Mouse (Mus musculus) MEL (cell line): ENCODE measurements around the gene Helt. TPM values are rescaled to one million over a fixed set of nuclear protein-coding genes. Genes with fewer than 3 reads are reported as not detected.

Experiments used
- DNase-seq: peaks from one replicate; pipeline ENCODE4 v3.0.0; 2011; ENCODE audit warnings: low read depth, low spot score
- H3K27ac ChIP-seq: 2 replicates; pipeline ENCODE4 v1.5.1; 2012; ENCODE audit warnings: low read depth, mild to moderate bottlenecking, control low read depth, low read length, moderate library complexity; ENCODE audit not compliant: control insufficient read depth
- H3K27me3 ChIP-seq, 2 experiments: fragments of 150-350 bp in 1 of 2; sonication (generic) in 1 of 2; 2 replicates each; pipeline ENCODE4 v1.6.1; 2012; ENCODE audit warnings: low read length in 2 of 2, mild to moderate bottlenecking in 2 of 2, improper control_type of control experiment in 1 of 2, moderate library complexity in 1 of 2; ENCODE audit not compliant: insufficient read depth in 2 of 2, control insufficient read depth in 1 of 2
- H3K36me3 ChIP-seq, 2 experiments: 2 replicates each; pipeline ENCODE4 v1.6.1; 2012 to 2014; ENCODE audit warnings: low read length in 2 of 2, improper control_type of control experiment in 1 of 2, inconsistent platforms in 1 of 2, mild to moderate bottlenecking in 1 of 2; ENCODE audit not compliant: insufficient read depth in 2 of 2, control insufficient read depth in 1 of 2
- H3K4me1 ChIP-seq, 2 experiments: fragments of 150-350 bp in 1 of 2; sonication (generic) in 1 of 2; 2 replicates each; pipeline ENCODE4 v1.6.1; 2012; ENCODE audit warnings: low read length in 2 of 2, improper control_type of control experiment in 1 of 2, mild to moderate bottlenecking in 1 of 2; ENCODE audit not compliant: insufficient read depth in 2 of 2, control insufficient read depth in 1 of 2
- H3K4me3 ChIP-seq, 2 experiments: fragments of 150-350 bp in 1 of 2; sonication (generic) in 1 of 2; 2 replicates each; pipeline ENCODE4 v1.5.1; 2012; ENCODE audit warnings: low read depth in 2 of 2, low read length in 2 of 2, mild to moderate bottlenecking in 2 of 2, moderate library complexity in 2 of 2, control low read depth in 1 of 2, improper control_type of control experiment in 1 of 2; ENCODE audit not compliant: control insufficient read depth in 1 of 2, insufficient read depth in 1 of 2
- H3K79me2 ChIP-seq: 2 replicates; pipeline ENCODE4 v1.6.1; 2012; ENCODE audit warnings: mild to moderate bottlenecking, low read length, moderate library complexity; ENCODE audit not compliant: control insufficient read depth, poor library complexity, insufficient read depth
- H3K9ac ChIP-seq: 2 replicates; pipeline ENCODE4 v1.6.1; 2012; ENCODE audit warnings: low read depth, mild to moderate bottlenecking, control low read depth, low read length, moderate library complexity; ENCODE audit not compliant: control insufficient read depth, poor library complexity, severe bottlenecking
- H3K9me3 ChIP-seq: fragments of 150-350 bp; sonication (generic); replicated peaks from 2 replicates; pipeline ENCODE4 v1.6.1; 2012; ENCODE audit warnings: mild to moderate bottlenecking, low read length, improper control_type of control experiment, moderate library complexity; ENCODE audit not compliant: insufficient read depth
- CHD1 ChIP-seq: IDR thresholded peaks from 2 replicates; pipeline ENCODE4 v1.6.1; 2012; ENCODE audit warnings: low read depth, mild to moderate bottlenecking, inconsistent platforms, low read length, improper control_type of control experiment
- CTCF ChIP-seq, 3 experiments: IDR thresholded peaks in 2 of 3; conservative IDR thresholded peaks in 1 of 3; 2 replicates each; pipeline ENCODE4 v1.5.1; 2011 to 2012; ENCODE audit warnings: low read length in 3 of 3, low read depth in 2 of 3, mild to moderate bottlenecking in 2 of 3, improper control_type of control experiment in 1 of 3, inconsistent platforms in 1 of 3, mixed read lengths in 1 of 3, moderate library complexity in 1 of 3; ENCODE audit not compliant: control insufficient read depth in 1 of 3, insufficient read depth in 1 of 3, poor library complexity in 1 of 3, severe bottlenecking in 1 of 3
- E2F4 ChIP-seq: IDR thresholded peaks from 2 replicates; pipeline ENCODE4 v1.6.1; 2011; ENCODE audit warnings: low read depth, low read length, improper control_type of control experiment, borderline replicate concordance
- ELF1 ChIP-seq: IDR thresholded peaks from 2 replicates; pipeline ENCODE4 v1.6.1; 2014; ENCODE audit warnings: low read depth, mild to moderate bottlenecking, inconsistent platforms, low read length, improper control_type of control experiment, moderate library complexity
- ETS1 ChIP-seq: IDR thresholded peaks from 2 replicates; pipeline ENCODE4 v1.6.1; 2012; ENCODE audit warnings: low read depth, mild to moderate bottlenecking, inconsistent platforms, low read length, improper control_type of control experiment, moderate library complexity
- GATA1 ChIP-seq: IDR thresholded peaks from 2 replicates; pipeline ENCODE4 v1.6.1; 2011; ENCODE audit warnings: low read depth, low read length, improper control_type of control experiment
- HCFC1 ChIP-seq: IDR thresholded peaks from 2 replicates; pipeline ENCODE4 v1.6.1; 2012; ENCODE audit warnings: low read depth, mild to moderate bottlenecking, inconsistent platforms, low read length, improper control_type of control experiment, moderate library complexity
- JUND ChIP-seq: IDR thresholded peaks from 2 replicates; pipeline ENCODE4 v1.6.1; 2011; ENCODE audit warnings: low read depth, mild to moderate bottlenecking, improper control_type of control experiment, low read length
- KAT2A ChIP-seq: conservative IDR thresholded peaks from 2 replicates; pipeline ENCODE4 v1.6.1; 2012; ENCODE audit warnings: low read depth, low read length, improper control_type of control experiment, inconsistent platforms
- MAFK ChIP-seq: IDR thresholded peaks from 2 replicates; pipeline ENCODE4 v1.6.1; 2011; ENCODE audit warnings: low read depth, mild to moderate bottlenecking, low read length, improper control_type of control experiment, borderline replicate concordance
- MEF2A ChIP-seq: IDR thresholded peaks from 2 replicates; pipeline ENCODE4 v1.6.1; 2014; ENCODE audit warnings: low read depth, mild to moderate bottlenecking, inconsistent platforms, low read length, improper control_type of control experiment; ENCODE audit not compliant: poor library complexity, insufficient replicate concordance, severe bottlenecking; ENCODE audit errors: extremely low read depth
- MYC ChIP-seq: IDR thresholded peaks from 2 replicates; pipeline ENCODE4 v1.6.1; 2011; ENCODE audit warnings: low read depth, mild to moderate bottlenecking, low read length, improper control_type of control experiment, moderate library complexity
- NELFE ChIP-seq: IDR thresholded peaks from 2 replicates; pipeline ENCODE4 v1.6.1; 2011; ENCODE audit warnings: low read depth, low read length, improper control_type of control experiment
- RAD21 ChIP-seq: IDR thresholded peaks from 2 replicates; pipeline ENCODE4 v1.6.1; 2011; ENCODE audit warnings: mild to moderate bottlenecking, low read depth, low read length, improper control_type of control experiment
- SIN3A ChIP-seq: IDR thresholded peaks from 2 replicates; pipeline ENCODE4 v1.6.1; 2012; ENCODE audit warnings: low read length, improper control_type of control experiment, inconsistent platforms
- SMC3 ChIP-seq: IDR thresholded peaks from 2 replicates; pipeline ENCODE4 v1.6.1; 2011; ENCODE audit warnings: low read depth, low read length, improper control_type of control experiment
- TCF12 ChIP-seq: IDR thresholded peaks from 2 replicates; pipeline ENCODE4 v1.6.1; 2014; ENCODE audit warnings: low read depth, mild to moderate bottlenecking, inconsistent platforms, low read length, improper control_type of control experiment, moderate library complexity
- UBTF ChIP-seq: IDR thresholded peaks from 2 replicates; pipeline ENCODE4 v1.6.1; 2012; ENCODE audit warnings: low read depth, mild to moderate bottlenecking, inconsistent platforms, low read length, improper control_type of control experiment, moderate library complexity, borderline replicate concordance; ENCODE audit not compliant: insufficient read depth
- USF1 ChIP-seq: IDR thresholded peaks from 2 replicates; pipeline ENCODE4 v1.6.1; 2014; ENCODE audit warnings: low read depth, mild to moderate bottlenecking, inconsistent platforms, low read length, improper control_type of control experiment, moderate library complexity
- ZKSCAN1 ChIP-seq: IDR thresholded peaks from 2 replicates; pipeline ENCODE4 v1.6.1; 2012; ENCODE audit warnings: low read depth, mild to moderate bottlenecking, inconsistent platforms, low read length, improper control_type of control experiment, moderate library complexity
- ZNF384 ChIP-seq: IDR thresholded peaks from 2 replicates; pipeline ENCODE4 v1.6.1; 2012; ENCODE audit warnings: low read depth, mild to moderate bottlenecking, inconsistent platforms, low read length, improper control_type of control experiment
- polyA plus RNA-seq, 2 experiments: library from polyadenylated mRNA; stranded (reverse) in 1 of 2; unstranded in 1 of 2; fragments of >175 nt in 1 of 2; fragments of >200 nt in 1 of 2; gene quantifications; 2 replicates each; pipeline versions ENCODE4 v1.2.1 to v1.2.4; 2012; ENCODE audit warnings: low replicate concordance in 2 of 2, low read depth in 1 of 2; ENCODE audit not compliant: insufficient read length in 2 of 2, insufficient read depth in 1 of 2, missing spikeins in 1 of 2
- total RNA-seq: library from RNA; depleted of rRNA; stranded (reverse); fragments of 300-350 nt; gene quantifications from 2 replicates; pipeline ENCODE4 v1.2.3, GENCODE M21; 2012

Helt gene
- total and polyA plus RNA-seq, 3 experiments, result not detected

GRCm38 (mm10) chr8:46322833-46323232 lies 28.4 kb upstream of the Helt start:
- no peak overlapping the region for H3K9ac ChIP-seq
- H3K9me3 ChIP-seq, result no peaks in the 10 kb centered on the region
- no peak for DNase-seq
- H3K27ac ChIP-seq, result no peak overlapping the region
- H3K4me1 ChIP-seq, result no peaks in the 10 kb centered on the region
- H3K36me3 ChIP-seq, result no peaks in the 10 kb centered on the region
- TF ChIP-seq NELFE (no peak), JUND (no peak), TCF12 (no peak), GATA1 (no peak), RAD21 (peak; percentile 22), MYC (no peak), SMC3 (no peak), SIN3A (no peak), ZNF384 (no peak), CTCF (IDR thresholded peaks at IDR 0.05 in 2 of 3, conservative IDR thresholded peaks at IDR 0.05 in 1 of 3; ENCODE audit: control insufficient read depth in 1 of 3, insufficient read depth in 1 of 3, low read depth in 2 of 3, low read length in 3 of 3, poor library complexity in 1 of 3, severe bottlenecking in 1 of 3) (peak in 1 of 3 experiments; percentile 4; a peak in 1 of 6 replicates), UBTF (no peak), ELF1 (no peak), MEF2A (no peak), HCFC1 (no peak), KAT2A (no peak), ZKSCAN1 (no peak), MAFK (no peak)
- H3K27me3 ChIP-seq, result no peaks in the 10 kb centered on the region
- no peak overlapping the region for H3K4me3 ChIP-seq
- H3K79me2 ChIP-seq, result no peaks in the 10 kb centered on the region

GRCm38 (mm10) chr8:46322421-46322820 lies 27.9 kb upstream of the Helt start:
- DNase-seq, result no peak
- H3K27me3 ChIP-seq, result no peaks in the 10 kb centered on the region

More at GRCm38 (mm10) chr8:46322421-46322820, 27.9 kb upstream of the Helt start:
- H3K36me3 ChIP-seq, result no peaks in the 10 kb centered on the region
- no peak overlapping the region for H3K27ac ChIP-seq
- H3K9me3 ChIP-seq, result no peaks in the 10 kb centered on the region
- no peak overlapping the region for H3K9ac ChIP-seq
- H3K4me3 ChIP-seq, result no peak overlapping the region
- no peaks in the 10 kb centered on the region for H3K79me2 ChIP-seq
- TF ChIP-seq ZKSCAN1 (no peak), USF1 (no peak), ETS1 (no peak), CHD1 (no peak), E2F4 (no peak)
- no peaks in the 10 kb centered on the region for H3K4me1 ChIP-seq
